Mouse (Mus musculus) telencephalon, adult 2 months (tissue): ENCODE data around the gene Slc25a33.

Experiments used
- DNase-seq: peaks from one replicate; pipeline ENCODE4 v3.0.0-alpha.2; 2011; ENCODE audit warnings: low read depth, low spot score

Slc25a33 gene

GRCm38 (mm10) chr4:149727636-149728035, 46.4 kb downstream of the Slc25a33 start:
- DNase-seq, result no peak

DNA sequence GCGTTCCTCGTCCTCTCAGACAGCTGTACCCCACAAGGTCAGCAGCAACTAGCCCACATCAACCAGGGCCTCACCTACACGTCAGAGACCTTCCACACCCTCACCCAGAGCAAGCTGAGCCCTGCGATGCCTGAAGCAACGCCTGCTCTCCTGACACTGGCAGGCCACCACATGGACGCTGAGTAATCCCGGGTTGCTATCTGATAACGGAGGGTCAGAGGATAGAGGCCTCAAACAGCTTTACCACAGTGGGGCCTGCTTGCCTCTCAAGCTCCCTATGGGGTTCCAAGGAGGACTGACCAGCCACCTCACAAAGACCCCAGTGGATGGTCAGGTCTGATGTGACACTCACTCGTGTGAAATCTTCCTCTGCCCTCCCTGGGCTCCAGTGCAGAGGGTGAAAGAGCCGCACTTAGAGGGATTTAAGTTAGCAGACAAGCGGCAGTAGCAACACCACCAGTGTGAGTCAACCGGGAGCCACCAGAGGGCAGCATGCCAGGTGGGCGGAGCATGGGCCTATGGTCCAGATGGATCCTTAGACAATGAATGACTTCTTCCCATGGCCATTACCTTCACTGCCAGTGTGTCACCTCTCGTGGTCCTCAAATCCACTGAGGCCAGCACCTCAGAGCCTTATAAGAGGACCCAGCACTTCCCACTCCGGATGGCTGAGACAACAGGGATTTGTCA, 48.3 kb downstream of the Slc25a33 start:
- DNase-seq, result no peak

GRCm38 (mm10) chr4:149724916-149725470, 49.1 kb downstream of the Slc25a33 start:
- no peak for DNase-seq

DNA sequence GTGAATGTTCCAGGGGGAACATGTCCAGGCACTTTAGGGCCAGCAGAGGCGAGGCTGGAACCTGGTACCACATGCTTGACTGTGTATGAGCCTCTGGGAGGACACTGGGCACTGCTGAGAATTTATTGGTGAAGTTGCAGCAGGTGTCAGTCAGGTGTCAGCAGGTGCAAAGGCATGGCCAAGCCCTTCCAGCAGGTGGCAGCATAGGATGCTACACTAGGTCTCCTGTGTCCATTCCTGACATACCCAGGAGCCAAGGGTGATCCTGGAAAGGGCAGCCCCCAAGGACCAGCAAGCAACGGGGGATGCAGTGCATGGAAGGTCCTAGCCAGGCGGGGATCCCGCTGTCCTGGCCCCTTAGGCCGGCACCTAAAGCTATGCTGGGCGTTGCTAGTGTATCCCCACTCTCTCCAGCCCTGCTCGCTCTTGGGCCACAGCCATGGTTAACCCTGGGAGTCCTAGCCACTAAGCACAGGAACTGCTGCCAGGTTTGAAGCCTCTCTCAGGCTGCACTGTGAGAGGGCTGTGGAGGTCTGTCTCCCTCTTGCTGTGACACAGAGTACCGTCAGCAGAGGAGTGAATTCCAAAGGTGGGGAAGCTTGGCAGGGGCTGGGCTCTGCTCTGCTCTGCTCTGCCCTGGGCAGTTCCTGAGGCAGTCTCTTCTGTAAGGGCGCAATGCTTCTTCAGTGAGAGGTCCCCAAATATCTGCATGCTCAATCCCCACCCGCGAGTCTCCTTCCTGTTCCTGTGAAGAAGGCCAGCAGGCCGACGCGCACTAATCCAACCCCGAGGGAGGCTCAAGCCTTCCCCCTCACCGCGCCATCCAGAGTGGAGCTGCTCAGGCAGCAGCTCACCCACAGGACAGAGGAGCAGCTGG, 50.0 kb downstream of the Slc25a33 start:
- no peak for DNase-seq

DNA sequence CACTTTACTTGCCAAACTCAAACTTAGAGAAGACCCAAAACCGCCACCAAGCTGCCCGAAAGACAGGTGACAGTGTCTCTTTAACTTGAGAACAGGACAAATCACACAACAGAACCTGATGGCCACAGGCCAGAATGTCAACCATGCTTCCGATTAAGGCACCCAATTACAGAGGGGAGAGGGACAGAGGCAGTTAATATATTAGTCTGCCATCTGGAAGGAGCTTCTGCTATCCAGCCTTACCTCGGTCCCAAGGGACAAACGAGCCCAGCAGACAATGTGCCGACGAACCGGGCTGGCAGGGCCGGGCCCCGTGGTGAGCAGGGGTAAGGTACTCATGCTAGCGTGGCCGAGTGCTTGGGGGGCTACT, 51.1 kb downstream of the Slc25a33 start:
- DNase-seq, result no peak

DNA sequence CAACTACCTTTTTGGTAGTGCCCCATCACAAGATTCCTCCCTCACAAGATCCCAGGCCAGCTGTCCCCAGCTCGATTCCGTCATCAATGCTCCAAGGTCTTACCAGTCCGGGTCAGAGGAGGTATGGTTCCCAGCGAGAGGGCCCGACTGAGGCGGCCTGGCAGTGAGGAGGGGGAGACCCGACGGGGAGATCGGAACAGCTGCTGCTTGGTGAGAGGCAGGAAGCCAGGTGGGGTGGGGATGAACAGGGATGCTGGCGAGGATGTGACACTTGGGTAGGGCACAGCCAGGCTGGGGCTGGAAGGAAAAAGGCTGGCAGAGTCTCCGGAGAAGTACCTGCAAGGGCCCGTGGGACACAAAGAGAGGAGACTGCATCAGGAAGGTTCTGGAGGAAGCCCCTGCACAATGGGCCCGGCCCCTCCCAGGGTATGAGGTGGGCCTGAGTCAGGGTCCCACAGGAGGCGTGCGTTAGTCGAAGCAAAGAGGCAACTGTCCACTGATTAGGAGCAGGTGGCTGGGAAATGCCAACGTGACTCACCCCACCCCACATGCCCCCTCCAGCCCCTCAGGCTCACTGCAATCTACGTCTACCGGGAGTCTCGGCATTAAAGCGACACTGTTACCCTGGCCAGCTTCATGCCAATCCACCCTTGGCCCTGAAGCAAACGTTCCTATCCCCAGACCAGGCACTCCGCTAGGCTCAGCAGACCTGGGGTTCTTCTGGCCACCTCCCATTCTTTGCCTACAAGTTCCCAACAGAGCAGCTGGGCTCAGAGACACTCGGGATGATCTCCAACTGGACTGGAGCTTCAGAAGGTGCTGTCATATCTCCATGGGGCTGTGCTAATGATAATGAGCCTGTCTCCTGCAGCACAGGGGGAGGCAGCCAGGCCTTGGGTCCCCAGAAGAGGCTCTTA, 51.7 kb downstream of the Slc25a33 start:
- no peak for DNase-seq

- no peak for DNase-seq
Measured at GRCm38 (mm10) chr4:149721163-149721562, 52.9 kb downstream of the Slc25a33 start.

DNA sequence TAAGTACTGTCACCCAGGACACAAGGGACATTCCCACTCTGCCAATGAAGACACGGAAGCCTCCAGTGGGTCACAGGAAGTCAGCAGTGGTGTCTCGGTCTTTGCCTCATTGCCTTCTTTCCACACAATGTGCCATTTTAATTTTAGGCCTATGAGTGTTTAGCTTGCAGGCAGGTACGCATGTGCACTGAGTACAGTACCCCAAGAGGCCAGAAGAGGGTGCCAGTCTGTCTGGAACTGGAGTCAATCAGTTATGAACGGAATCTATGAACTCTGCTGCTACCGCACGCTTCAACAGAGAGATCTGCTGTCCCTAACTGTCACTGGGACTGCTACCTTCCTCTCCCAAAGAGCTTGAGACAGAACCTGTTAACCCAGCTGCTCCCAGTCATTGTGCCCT, 54.4 kb downstream of the Slc25a33 start:
- DNase-seq, result peak; percentile 24

DNA sequence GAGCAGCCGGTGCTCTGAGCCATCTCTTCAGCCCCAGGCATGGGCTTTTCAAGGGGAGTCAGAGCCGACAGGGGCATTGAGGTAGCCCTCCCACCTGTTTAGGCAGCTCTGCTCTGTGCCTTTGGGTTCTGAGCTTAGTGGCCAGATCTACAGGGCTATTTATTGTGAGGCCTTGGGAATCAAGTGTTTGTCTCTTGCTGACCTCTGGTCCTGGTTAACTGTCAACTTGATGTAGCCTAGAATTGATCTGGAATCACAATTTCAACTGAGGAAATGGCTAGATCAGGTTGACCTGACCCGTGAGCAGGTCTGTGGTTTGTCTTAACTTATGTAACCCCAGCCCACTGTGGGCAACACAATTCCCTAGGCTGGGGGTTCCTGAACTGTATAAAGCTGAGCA, 59.5 kb downstream of the Slc25a33 start:
- no peak for DNase-seq

DNA sequence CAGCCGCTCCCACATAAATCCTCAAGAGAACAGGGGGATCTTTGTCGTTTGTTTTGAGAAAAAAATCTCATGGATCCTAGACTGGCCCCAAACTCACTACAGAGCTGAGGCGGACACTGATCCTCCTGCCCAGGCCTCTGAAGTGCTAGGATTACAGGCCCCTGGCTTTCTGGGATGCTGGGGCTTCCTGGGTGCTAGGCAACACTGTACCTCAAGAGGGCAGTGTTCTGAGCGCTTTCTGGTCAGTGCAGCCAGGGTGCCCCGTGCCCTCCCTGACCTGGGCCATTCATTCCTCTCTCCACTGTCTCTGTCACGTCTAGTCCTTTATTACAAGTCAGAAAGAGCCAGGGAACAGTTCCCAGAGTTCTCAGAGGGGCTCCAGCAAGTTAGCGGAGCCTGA, 62.1 kb downstream of the Slc25a33 start:
- DNase-seq, result no peak

- DNase-seq, result no peak
Measured at GRCm38 (mm10) chr4:149711485-149711884, 62.6 kb downstream of the Slc25a33 start.

- peak; percentile 64 for DNase-seq
Measured at GRCm38 (mm10) chr4:149710510-149710909, 63.6 kb downstream of the Slc25a33 start.

DNA sequence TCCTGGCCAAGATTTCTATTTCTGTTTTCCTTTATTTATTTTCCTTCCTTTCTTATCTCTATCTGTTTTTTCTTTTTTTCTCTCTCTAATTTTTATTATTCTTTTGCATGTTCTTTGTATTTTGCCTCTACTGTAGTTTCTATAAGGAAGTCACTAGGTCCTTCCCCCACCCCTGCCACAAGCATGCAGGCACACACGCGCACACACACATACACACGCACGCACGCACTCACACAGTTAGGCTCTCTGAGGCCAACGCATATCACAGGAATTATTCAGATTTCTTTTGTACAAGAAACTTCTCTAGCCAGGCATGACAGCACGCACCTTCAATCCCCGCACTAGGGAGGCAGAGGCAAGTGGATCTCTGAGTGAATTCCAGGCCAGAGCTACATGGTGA, 68.1 kb downstream of the Slc25a33 start:
- no peak for DNase-seq

GRCm38 (mm10) chr4:149705298-149705697, 68.8 kb downstream of the Slc25a33 start:
- DNase-seq, result no peak

- DNase-seq, result peak; percentile 42
Measured at GRCm38 (mm10) chr4:149702210-149702979, 71.7 kb downstream of the Slc25a33 start, which contains the start of gene Pik3cd. TSS of gene Pik3cd (minus strand) at chr4:149702571.

DNA sequence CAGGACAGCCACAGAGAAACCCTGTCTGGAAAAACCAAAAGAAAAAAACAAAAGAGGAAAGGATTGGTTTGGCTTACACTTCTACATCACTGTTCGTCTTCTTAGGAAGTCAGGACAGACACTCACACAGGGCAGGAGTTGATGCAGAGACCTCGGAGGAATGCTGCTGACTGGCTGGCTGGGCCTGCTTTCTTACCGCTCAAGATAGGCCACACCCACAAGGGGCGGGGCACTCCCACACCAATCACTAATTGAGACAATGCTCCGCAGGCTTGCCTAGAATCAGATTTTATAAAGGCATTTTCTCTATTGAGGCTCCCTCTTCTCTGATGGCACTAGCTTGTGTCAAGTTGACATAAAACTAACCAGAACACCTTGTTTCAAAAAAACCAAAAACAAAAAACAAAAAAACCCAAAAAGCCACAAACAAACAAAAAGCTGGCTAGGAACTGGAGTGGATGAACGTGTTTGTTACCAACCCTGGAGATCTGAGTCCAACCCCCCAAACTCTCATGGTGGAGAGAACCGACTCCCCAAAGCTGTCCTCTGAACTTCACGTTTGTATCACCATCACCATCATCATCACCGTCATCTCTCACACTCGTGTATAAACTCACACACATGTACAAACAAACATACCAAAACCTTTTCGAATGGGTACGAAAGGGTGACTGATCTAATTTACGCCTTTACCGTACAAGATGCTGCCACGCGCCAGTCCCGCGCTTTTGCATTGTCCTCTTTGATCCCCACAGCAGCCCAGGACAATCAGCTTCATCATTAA, 72.5 kb downstream of the Slc25a33 start:
- no peak for DNase-seq

GRCm38 (mm10) chr4:149699953-149700352, 74.1 kb downstream of the Slc25a33 start:
- DNase-seq, result no peak

DNA sequence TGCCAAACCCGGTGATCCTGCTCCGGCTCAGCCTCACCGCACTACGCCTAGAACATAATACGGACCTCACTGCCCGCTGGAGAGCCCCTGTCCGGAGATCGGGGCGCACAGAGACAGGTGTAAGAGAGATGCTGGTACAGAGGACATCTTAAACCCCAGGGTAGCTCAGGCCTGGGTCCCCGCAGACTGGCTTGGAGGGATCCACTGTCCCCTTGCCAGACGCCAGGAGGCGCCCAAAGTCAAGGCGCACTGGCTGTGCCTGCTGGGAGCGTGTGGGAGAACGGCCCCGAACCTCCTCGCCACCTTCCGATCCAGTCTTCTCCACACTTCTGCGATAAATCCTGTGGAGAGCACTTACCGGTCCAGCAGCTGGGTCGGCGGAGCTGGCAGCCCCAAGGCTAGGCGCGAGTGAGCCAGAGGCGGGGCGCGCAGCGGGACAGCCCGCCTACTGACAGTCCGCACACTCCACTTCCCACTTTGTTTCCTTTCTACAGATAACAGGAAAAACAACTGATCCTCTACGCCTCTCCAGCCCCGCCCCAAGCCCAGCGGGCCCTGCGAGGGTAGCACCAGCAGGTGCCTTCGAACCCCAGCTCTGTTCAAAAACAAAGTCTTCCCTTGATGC, 75.8 kb downstream of the Slc25a33 start:
- DNase-seq, result no peak

GRCm38 (mm10) chr4:149697506-149698196, 76.4 kb downstream of the Slc25a33 start:
- no peak for DNase-seq
